Mouse (Mus musculus) frontal cortex, postnatal 25 days (tissue): ENCODE data around the gene Fam180a.
A peak's percentile ranks its signal among the peaks of the same experiment; 100 is the strongest.

Experiments
- DNase-seq, 2 experiments: peaks; one replicate each; pipeline ENCODE4 v3.0.0; 2022; ENCODE audit warnings: low spot score in 2 of 2

Gene Fam180a

GRCm38 (mm10) chr6:35313520-35313919, 12.4 kb downstream of the Fam180a start:
- DNase-seq, result no peak

GRCm38 (mm10) chr6:35309406-35309805, 16.5 kb downstream of the Fam180a start:
- no peak for DNase-seq

DNA sequence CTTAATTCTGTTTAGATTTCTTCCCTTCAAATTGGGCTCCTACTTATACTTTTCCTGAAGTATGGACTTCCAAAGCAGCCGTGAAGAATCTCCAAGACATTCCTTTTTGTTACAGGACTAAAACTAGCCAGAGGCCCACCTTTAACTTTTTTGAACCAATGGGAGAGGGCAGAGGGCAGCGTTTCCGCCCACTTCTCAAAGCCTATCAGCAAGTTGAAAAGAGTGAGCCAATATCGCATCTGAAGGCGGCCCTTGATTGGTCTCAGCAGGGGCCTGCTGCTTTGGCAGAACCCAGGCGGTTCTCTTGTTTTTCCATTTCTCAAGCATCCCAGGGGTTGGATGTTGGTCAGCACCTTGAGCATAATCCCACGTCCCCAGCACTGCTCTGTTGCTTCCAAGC, 17.9 kb downstream of the Fam180a start, which contains the start of gene Slc13a4:
Gene Slc13a4 (minus strand): TSS at position 95 of the 400 bp plus-strand sequence.
- DNase-seq, result no peak

GRCm38 (mm10) chr6:35307136-35307535, 18.8 kb downstream of the Fam180a start:
- DNase-seq, result no peak

GRCm38 (mm10) chr6:35303355-35303900, 22.5 kb downstream of the Fam180a start:
- no peak for DNase-seq

DNA sequence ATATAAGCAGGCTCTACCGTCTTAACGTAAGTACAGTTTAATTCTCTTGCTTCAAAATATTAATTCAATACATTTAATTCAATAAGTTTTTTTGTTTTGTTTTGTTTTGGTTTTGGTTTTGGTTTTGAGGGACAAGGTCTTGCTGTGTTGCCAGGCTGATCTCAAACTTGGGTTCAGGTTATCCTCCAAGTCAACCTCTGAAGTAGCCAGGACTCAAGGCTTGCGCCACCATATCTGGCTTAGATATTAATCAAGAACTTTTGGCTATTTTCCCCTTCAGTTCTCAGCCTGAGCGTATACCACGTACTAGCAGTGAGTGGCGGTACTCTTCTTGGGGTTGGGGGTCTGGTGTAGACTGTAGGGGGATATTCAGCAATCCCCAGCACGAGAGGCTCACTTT, 23.4 kb downstream of the Fam180a start:
- no peak for DNase-seq

GRCm38 (mm10) chr6:35298323-35298722, 27.6 kb downstream of the Fam180a start:
- no peak for DNase-seq

- DNase-seq, result no peak
Observed at GRCm38 (mm10) chr6:35297516-35298227, 28.3 kb downstream of the Fam180a start.

DNA sequence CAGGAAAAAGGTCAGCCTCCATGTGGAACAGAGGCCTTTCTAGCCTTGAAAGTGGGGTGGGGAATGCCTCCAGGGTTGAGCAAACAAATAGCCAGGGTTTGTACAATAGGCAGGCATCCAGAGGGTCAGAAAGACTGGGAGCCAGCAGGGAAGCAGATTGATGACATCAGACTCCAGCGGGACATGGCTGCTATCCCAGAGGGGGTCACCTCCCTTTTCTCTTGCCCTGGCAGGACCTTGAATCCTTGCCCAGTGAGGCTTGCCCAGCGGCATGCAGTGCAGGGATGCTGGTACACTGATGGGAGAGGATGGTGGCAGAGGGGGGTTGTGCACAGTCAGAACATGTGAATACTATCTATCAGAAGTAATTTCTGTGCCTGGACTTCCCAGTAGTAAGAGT, 28.9 kb downstream of the Fam180a start:
- DNase-seq, result no peak

- no peak for DNase-seq
Observed at GRCm38 (mm10) chr6:35294964-35295363, 31.0 kb downstream of the Fam180a start.

DNA sequence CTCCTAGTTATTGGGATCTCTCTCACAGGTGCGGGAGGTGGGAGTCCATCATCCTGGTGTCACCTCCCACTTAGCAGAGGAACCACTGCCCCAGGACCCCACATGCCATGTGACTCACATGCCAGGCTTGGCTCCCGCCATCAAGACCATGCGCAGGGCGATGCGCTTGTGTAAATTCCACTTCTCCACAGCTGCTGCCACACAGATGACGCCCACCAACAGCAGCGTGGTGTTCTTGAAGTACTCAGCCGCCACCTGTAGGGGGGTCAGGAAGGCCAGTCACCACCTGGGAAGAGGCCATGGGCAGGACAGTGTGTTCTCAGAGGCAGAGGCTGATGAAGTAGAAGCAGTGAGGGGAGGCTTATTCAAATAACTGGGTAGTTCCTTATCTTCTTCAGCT, 36.3 kb downstream of the Fam180a start:
- DNase-seq, result no peak

DNA sequence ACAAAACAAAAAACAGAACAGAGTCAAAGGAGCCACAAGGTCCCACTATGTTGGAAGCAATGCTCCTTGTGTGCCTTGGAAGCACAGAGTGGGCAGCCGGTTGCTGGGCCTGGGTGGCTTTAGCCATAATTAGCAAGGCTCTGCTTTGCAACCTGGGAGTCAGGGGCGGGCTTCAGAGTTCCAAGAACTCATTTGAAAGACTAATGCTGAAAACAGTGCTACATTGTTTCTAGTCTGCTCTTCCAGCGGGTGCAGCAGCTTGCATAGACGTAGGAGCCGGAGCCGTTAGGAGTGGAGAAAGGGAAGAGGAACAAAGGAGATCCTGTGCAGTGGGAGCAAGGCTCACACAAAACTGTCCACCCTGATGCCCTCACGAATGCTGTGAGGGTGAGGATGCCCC, 37.0 kb downstream of the Fam180a start:
- DNase-seq, result no peak

GRCm38 (mm10) chr6:35288114-35288761, 37.7 kb downstream of the Fam180a start:
- DNase-seq, result peak in 1 of 2 experiments; percentile 28

GRCm38 (mm10) chr6:35279306-35279705, 46.6 kb downstream of the Fam180a start:
- no peak for DNase-seq

DNA sequence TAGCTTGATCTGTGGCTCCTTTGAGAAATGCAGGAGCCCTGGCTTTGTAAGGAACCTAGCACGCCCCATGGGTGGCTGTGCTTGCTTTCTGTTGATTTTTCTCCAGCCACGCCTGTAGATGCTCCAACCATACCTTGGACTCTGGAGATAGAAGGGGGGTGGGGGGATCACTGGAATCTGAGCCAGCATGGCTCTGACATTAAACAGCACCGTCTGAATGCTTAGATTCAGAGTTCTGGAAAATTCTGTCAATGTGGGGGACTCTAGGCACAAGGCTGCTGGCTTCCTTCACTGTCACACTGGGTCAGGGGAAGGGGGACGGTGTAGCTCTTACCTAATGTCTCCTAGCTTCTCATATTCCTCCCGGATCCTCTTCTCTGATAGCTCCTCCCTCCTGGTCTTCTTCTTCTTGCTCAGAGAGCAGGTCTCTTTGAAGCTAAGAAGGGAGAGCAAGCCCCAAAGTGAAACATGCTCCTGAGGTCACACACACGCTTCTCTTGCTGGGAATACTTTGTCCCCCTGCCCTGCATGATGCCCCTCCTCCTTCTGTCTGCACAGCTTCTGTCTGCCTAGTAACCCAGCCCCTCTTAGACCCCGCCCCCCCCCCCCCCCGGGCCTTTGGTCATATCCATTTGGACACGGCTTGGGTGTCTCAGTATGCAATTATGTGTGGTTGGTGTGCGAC, 47.9 kb downstream of the Fam180a start:
- DNase-seq, result no peak

DNA sequence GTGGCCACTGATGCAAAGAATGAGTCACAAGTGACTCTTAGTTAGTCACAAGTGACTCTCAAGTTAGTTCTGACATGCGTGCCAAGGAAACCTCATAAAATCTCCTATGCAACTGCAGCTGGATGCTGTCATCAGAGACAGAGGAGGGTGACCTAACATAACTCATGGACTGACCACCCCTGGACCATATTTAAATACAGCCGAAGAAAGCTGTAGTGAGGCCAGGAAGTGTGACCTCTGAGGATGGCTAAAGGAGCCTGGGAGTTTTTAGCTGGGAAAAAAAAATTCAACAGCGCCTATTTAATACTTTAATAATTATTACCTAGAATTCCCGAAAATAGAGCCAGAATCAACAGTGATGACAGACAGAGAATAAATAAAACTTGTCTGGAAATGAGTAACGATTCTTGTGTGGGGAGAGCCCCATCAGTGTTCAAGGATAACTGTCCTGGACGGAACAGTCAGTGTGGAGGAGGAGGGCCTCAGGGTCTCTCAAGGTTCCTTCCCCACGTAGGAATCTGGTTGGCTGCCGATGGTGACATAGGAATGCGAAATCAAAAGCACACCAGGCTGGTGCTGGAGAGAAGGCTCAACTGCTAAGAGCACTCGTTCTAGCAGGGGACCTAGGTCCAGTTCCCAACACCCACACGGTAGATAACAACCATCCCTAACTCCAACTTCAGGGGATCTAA, 52.4 kb downstream of the Fam180a start:
- no peak for DNase-seq

GRCm38 (mm10) chr6:35271868-35272765, 53.8 kb downstream of the Fam180a start:
- no peak for DNase-seq

GRCm38 (mm10) chr6:35271094-35271855, 54.7 kb downstream of the Fam180a start:
- no peak for DNase-seq

- DNase-seq, result no peak
Observed at GRCm38 (mm10) chr6:35269643-35270042, 56.3 kb downstream of the Fam180a start.

DNA sequence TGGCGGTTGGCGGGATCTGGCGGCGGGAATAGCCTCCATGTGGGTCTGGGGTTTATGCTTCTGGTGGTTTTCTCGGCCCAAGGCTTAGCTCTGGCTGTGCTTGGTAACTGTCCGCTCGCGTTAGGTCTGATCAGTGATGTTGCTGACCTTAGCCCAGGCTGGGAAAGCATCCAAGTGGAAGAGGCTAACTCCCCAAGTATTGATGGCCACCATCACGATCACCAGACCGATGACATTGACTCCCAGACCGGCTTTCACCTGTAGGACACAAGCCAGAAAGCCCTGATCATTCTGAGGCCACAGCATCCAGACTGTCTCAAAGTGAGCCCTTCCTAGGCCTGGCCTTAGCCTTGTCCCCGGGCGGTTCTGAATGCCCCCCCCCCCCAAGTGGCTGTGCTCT, 57.2 kb downstream of the Fam180a start:
- no peak for DNase-seq
